Mouse (Mus musculus) cerebellum, adult 11-12 months (tissue): ENCODE results near the gene Arl3.

Source experiments
- DNase-seq: peaks from one replicate; pipeline ENCODE4 v3.0.0; 2022

Arl3 gene

DNA sequence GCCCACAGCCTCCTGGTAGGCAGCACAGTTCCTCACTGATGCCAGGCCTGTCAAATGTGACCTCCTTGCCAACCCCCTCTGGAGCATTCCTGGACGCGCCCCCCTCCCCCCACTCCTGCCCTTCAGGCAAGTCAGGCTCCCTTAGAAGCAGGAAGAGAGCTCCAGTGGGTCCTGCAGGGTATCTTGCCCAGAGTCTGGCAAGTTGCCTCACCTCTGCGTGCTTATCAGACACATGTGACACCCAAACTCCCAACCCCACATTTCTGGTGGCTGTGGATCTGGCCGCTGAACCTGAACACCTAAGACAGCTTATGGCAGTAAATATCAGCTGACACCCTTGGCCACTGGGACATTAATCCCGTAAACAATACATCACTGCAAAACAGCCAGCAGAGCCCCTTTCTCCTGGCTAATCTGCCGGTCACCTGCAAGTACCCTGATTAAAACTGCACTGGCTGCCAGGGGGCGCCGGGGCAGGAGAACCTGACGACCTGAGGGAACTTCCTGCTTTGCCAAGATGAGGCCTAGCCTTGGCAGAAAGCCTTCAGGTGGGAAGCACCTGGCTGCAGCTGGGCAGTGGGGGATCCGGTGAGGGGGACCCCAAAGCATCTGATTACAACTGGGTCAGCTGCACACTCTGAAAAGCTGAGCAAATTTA, 40.8 kb downstream of the Arl3 start:
- peak; percentile 40 for DNase-seq

DNA sequence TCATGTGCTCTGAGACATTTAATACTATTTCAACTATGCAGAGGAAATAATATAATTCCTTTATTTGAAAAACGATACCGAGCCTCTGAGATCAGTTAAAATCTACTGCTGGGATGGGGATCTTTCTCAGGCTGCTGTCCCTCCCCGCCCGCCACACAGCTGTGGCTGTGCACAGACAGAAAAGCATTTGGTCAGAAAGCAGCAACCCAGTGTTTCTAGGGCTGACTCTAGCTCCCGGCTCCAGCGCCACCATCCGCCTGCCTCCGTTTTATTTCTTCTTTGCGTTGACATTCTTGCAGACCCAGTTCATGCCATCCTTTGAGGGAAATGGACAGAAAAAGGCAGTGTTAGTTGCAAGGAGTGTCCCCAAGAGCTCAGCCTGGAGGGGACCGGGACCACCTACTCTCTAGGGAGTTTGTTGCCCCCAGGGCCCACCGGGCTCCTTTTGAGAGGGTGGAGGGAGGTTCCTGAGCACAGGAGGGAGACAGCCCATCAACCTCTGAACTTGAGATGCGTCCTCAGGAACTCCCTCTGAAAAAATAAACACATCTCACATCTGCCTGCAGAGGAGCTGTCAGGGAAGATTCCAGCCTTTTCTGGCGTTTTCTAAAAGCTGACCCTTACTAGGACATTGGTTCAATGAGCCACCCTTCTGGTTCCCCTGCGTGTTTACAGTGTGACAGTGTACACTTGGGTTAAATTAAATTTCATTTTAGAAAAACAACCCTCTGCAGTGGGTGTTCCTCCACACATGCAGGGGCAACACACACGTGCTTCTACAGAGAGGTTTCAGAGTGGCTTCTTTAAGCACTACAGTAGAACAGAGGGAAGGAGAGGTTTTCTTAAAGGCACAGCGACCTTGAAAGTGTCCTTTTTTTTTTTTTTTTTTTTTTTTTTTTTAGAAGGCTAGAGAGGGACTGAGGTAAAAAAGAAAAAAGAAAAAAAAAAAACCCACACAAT, 41.6 kb downstream of the Arl3 start:
- peak; percentile 21 for DNase-seq

DNA sequence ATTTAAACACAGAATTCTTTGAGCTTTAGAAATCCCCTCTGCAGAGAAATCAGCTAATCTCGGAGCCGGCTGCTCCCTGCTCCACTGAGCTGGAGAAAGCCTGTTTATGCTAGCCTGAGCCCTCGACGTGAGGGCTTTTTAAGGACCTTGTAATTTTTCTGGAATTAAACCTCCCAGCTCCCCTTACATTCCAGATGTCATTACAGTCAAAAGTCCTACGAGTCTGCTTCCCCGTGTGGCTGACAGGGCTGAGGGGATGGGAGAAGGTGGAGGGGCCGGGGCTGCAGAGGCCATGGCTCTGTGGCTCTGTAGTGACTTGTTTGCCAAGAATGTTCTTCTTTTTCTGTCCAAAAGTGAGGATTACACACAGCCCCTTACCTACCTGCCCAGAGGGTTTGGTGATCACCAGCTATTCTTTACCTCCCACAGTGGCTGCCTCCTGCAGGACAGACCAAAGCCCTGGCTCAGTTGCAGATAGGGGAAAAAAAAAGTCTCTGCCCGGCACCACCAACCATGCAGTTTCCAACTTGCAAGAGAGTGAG, 42.5 kb downstream of the Arl3 start:
- DNase-seq, result peak; percentile 11

DNA sequence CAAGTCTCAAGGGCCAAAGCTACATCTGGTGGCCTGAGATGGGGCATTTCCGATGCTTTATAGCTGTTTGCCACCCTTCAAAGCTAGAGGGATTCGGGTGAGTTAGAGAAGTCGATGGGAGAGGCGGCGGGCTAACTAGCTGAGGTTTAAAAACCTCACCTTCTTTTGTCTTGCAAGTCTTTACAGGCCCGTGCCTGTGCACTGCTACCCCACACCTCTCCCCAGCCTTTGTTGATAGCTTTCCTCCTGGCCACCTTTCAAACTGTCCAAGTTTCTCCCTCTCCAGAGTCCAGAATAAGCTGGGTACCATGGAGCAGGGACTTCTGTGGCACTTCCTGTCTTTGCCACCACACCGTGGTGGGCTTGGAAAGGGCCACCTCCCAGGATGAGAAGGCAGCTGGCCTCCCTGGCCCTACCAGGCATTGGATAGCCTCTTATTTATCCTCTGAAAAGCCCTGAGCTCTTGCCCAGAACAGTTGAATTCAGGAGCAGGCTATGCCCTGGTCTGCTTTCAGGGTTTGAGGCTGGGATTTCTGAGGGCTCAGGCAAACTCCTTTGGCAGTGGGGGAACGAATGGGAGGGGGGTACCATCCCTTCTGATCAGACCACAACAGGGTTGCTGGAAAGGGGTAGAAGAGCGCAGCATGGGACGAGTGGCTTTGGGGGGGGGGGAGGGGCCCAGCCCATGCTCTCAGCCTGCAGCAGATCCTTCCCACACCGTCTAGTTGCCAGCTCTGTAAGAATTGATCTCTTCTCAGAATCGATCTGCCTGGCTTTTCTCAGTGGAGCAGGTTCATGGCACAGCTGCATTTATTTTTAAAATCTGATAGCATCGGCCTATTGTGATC, 43.2 kb downstream of the Arl3 start:
- DNase-seq, result peak; percentile 29

DNA sequence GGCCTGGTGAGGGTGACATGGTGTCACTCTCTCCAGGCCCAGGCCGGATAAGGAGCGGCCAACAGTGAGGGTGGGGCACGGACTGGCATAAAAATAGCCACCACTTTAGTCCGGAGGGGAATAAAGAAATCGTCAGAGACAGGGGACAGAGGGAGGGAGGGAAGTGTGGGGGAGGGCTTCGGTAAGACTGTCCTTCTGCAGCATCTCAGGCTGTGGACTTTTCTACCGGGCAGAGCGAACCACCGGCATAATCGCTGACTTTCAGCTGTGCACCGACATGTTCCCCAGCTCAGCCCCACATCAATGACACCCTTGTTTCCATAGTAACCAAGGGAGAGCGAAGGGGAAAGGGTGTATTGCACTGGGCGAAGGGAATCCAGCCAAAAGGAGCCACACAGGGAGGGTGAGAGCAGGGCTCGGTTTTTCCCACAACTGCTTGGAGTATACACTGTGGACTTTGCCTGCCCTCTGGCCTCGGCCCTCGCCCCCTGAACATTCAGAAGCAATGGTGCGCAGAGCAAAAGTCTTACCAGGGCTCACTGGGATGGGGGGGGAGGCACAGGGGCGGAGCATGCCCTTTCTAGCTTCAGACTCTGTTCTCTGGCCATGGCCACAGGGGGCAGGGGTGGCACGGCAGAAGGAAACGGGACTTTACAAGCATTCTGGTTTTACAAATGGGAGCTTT, 44.3 kb downstream of the Arl3 start:
- peak; percentile 75 for DNase-seq

DNA sequence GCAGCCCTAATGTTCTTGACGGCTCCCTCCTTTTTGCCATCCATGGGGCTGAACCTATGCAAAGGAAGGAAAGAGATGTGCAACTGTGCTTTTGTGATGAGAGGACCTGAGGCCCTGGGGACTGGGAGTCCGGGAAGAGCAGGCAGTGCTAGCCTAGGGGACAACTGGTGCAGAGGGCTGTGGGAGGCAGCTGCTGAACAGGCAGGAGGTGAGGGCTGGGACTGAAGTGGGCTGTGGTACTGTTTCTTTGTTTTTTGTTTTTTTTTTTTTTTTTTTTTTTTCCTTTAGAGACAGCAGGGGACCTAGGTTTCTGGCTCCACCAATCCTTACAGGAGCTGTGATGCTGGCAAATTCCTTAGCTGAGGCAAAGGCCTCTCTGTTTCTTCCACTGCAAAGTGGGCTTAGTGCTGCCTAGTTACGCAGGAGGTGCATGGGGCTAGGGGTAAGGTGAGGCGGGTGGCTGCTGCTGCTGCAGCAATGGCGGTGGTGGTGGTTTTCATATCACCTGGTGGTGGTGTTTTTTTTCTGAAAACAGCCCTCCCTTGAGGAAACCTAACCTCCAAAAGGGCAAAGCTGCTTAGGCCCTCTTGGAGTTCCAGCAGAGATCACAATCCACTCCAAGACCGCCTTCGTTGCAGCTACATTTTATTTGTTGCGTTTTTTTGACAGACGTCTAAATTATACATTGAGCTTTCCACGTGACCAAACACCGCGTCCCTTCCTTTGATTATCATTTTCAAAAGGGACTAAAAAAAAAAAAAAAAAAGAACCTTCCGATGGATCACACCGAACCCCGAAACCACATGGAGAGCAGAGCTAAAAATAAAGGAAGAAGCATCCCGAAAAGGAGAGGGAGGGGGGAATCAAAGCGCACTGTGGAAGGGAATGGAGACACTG, 45.1 kb downstream of the Arl3 start:
- peak; percentile 41 for DNase-seq

DNA sequence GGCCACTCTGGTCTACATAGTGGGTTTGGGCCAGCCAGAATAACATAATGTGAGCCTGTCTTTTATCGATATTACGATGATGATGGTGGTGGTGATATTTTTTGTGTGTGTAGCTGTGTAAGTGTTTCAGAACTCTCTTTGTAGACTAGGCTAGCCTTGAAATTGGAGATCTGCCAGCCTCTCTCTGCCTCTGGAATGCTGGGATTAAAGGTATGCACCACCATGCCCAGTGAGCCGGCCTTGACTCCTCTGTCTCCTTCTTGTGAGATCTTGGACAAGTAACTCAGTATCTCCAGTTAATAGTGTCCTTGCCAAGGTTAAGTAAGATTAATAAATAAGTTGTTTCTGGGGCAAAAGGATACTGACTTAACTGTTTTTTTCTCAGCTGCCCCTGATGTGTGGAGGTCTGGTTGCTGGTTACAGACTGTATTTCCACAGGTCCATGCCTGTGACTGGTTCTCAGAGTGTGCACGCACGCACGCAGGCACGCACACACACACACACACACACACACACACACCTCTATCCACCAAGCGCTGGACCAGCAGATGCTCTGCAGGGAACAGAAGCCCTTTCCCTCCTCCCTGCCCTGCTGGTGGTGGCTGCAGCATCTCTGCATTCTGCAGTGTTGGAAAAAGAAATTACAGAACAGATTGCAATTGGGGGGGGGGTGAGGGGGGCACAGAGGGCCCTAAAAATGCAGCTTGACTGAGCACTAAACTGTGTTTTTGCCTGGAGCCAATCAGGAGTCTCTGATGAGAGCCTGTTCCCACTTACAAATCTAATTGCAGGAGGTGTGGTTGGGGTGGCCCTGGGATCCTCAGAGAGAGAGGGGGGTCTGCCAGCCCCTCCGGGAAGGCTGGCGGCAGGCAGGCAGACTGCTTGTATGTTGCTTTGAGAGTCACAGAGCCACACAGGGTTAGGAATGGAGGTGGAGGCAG, 47.0 kb downstream of the Arl3 start:
- DNase-seq, result peak; percentile 35

DNA sequence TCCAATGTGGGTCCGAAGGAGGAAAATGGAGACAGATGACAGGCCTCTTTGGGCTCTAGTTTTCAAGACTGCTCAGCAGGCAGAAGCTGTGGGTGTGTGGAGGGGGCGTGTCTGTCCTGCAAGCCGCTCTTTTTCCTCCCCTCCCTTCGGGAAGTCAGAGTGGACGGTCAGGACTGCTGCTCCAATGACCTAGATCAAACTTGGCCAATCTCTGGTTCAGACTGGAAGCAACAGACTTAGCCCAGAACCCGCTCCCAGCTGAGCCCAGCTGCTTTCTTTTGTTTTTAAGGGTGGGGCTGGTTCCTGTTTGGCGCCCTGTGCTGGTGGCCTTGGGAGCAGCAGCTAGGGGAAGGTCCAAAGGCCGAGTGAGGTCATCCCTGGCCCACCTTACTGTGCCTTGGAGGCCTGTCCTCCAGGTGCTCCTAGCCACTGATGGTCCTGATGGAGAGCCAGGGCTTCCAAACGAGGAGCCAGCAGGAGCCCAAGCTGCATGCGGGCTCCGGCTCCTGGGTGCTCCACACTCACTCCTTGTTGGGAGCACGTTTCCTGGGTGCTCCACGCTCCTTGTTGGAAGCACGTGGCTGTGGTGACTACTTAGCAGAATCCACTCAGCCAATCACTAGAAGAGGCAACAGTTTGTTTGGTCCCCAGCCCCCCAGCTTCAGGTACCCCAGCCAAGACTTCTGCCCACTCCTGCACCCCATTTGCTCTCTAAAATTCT, 48.2 kb downstream of the Arl3 start:
- peak; percentile 46 for DNase-seq

DNA sequence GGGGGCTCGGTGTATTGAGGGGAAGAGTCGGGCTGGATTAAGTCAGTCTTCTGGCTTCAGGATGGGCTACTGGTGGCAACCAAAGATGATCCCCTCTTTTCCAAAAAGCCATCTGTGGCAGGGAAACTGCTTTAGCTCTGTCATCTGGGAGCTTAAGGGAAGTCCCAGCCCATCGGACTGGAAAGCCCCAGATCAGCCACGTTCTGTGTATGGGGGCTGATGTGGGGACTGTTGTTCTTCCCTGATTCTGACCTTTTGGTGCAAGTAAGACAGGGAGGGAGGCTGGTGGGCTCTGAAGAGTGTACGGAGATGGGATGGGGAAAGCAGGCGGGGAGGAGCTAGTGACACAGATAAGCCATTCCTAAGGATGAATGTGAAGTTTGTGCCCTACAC, 48.9 kb downstream of the Arl3 start:
- peak; percentile 22 for DNase-seq

DNA sequence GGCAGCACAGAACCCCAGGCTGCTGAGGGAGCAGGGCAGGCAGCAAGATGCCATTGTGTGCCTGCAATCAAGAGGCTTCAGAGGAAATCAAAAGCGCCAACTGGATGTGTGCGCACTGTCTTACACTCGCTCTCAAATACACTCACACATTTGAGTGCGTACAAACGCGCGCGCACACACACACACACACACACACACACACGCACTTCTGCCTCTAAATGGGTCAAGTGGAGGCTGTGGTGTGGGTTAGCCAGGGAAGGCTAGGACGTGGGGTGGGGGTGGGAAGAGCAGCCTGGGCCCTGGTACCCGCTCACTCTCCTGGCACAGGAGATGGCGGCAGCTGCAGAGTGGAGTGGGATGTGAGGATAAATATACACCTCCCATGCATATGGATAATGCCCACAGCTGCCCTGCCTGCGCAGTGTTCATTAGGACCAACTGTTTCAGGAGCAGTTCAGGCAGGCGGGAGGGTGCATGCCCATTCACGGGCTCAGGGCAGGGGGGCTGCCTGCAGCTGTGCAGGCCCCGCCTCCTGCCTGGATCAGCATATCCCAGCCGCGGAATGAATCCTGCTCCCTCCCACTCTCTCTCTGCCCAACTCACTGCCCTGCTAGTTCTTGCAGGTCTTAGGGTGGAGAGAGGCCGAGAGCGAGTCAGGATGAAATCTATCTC, 49.4 kb downstream of the Arl3 start:
- DNase-seq, result peak; percentile 71

DNA sequence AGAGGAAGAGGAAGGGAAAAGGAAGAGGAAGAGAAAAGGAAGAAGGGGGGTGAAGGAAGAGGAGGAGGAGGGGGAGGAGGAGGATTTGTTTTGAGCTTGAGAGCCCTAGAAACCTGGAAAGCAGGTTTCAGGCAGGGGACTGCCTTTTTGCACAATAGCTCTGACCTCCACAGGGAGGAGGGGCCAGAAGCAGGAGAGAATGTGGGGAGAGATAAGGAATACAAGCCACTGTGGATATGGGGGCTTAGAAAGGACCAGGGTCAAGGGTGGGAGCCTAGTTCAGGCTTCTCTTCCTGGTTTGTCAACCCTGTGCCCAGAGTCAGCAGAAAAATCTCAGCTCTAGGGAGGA, 49.9 kb downstream of the Arl3 start:
- DNase-seq, result peak; percentile 32

DNA sequence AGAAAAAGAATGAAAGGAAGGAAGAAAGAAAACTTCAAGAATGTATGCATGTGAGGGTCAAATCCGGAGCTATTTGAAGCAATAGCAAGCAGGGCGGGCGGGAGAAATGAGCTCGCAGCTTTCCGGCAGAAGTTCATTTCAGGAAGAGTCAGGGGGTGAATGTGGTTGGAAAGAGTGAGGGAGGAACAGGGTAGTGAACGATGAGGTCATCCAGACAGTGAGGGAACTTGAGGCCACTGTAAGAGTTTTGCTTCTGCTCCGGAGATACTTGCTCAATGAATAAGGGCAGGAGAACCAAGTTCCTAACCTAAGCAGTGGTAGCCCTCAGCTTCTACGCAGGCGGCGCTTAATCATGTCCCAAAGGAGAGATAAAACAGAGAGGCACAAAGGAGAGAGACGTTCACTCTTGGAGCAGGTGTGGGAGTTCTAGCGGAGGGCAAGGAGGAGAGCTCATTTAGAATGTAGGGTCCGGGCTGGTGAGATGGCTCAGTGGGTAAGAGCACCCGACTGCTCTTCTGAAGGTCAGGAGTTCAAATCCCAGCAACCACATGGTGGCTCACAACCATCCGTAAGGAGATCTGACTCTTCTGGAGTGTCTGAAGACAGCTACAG, 50.5 kb downstream of the Arl3 start:
- DNase-seq, result no peak

DNA sequence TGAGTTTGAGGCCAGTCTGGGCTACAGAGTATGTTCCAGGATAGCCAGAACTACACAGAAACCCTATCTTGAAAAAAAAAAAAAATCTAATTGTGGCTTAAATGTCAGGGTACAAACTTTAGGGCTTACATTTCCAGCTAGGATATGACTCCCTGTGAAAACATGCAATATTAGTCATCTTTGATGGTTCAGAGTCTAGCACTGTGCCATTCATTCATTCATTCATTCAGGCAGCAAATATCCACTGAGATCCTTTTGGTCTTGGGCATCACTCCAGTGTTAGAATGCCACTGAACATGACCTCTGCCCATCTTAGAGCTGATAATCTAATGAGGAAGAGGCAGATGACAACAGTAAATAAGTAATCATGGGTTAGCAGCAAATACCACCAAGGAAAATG, 51.3 kb downstream of the Arl3 start:
- DNase-seq, result no peak

DNA sequence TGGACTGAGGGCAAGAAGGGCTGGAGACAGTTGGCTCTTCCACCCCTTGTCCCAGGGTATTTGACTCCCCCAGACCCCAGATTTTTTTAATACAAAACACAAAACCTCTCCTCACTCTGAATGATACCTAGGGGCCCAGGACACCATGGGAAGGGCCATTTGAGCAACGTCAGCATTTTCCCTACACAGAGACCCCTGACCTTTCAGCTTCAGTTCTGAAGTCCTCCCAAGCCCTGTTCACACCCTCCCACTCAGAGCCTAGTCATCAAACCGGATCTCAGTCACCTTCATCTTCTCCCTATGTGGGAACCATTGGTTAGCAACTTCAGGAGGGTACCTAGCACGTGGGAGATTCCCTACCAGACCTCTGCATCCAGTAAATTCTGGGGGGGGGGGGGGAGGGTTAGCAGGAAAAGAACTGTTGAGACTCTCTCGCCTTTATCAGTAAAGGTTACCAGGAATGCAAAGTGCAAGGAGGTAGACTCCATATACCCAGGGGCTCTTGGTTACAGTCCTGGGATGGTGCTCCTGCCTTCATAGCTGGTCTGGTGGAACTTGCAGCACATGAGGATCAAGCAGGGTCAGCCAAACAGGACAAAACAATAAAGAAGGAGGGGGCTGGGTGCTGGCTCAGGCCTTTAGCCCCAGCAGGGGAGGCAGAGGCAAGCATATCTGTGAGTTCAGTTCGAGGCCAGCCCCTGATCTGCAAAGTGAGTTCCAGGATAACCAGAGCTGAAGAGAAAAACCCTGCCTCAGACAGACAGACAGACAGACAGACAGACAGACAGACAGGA, 54.0 kb downstream of the Arl3 start:
- DNase-seq, result peak; percentile 20

DNA sequence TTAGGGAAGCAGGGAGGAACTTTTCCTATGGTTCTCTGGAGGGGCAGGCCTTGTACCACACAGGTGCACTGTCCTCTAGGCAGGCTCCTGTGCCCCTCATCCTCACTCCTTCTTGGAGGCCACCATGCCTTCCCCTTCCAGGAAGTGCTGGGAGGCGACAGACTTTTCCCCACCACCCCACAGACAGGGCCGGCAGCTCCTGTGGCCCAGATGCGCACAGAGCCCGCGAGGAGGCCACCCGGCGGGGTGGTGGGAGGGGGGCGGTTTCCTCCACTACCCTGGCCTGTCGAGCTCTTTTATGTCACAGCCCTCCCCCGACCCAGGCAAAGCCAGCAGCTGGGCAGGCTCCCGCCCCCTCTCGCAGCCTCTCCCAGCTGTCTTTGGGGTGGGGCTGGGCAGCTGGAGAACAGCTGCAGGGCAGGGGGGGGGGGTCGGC, 54.6 kb downstream of the Arl3 start:
- peak; percentile 29 for DNase-seq

DNA sequence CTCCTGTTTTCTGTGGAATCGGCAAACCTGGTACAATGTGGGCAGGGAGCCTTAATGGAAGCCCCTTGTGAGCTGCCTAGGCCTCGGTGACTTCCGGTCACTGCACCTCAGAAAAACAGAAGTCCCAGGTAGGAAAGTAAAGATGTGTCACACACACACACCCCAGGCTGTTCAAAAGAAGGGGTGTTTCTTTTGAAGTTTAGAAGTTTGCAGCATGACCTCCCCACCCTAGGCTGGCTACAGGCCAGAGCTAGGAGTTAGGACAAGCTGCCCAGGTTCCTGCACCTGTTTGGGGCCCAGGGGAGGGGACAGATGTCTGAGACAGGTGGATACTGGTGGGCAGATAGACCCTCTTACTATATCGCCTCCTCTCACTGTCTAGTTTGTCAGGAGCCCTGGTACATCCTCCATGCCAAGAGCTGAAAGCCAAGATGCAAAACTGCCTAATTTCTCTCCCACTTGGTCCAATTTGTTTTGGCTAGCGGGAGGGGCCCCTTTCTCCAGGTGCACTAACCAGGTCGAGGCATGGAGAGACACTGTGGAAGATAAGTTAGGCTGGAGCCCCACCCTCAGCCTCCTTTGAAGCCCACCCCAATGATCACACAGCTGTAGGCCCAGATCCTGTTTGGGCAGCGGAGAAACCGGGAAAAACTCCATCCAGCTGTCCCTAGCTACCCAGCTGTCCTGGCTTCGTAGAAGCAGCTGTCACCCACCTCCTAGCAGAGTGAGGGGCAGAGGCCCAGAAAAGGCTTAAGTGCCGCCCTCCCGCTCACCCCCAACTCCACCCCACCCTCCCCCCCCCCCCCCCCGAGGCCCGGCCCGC, 55.3 kb downstream of the Arl3 start:
- peak; percentile 32 for DNase-seq
